Mouse (Mus musculus): ENCODE measurements around the gene Cep55.
A peak's percentile ranks its signal among the peaks of the same experiment; 100 is the strongest.

Cep55 gene

DNA sequence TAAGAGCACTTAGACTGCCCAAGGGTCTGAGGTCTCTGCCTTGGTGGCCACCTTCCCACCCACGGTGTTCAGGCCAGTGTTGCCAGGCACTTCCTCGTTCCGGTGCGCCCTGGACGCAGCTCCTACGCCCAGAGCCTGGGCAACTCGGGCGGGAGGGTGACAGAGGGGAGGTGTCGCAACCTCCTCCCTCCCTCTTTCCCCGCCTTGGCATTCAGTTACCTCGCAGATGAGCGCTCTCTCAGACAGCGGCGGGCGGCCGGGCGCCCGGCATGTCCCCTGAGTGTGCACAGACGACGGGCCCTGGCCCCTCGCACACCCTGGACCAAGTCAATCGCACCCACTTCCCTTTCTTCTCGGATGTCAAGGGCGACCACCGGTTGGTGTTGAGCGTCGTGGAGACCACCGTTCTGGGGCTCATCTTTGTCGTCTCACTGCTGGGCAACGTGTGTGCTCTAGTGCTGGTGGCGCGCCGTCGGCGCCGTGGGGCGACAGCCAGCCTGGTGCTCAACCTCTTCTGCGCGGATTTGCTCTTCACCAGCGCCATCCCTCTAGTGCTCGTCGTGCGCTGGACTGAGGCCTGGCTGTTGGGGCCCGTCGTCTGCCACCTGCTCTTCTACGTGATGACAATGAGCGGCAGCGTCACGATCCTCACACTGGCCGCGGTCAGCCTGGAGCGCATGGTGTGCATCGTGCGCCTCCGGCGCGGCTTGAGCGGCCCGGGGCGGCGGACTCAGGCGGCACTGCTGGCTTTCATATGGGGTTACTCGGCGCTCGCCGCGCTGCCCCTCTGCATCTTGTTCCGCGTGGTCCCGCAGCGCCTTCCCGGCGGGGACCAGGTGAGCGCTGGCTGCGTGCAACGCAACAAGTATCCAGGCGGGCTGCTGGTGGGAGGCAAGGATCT lies 42.3 kb downstream of the Cep55 start, which contains the start of gene Ffar4:
Gene Ffar4, plus strand, starts transcription at position 214 of the 901 bp plus-strand sequence.
- peak; percentile 42 to 69 for DNase-seq (ENCODE audit: low spot score in 2 of 2)

DNA sequence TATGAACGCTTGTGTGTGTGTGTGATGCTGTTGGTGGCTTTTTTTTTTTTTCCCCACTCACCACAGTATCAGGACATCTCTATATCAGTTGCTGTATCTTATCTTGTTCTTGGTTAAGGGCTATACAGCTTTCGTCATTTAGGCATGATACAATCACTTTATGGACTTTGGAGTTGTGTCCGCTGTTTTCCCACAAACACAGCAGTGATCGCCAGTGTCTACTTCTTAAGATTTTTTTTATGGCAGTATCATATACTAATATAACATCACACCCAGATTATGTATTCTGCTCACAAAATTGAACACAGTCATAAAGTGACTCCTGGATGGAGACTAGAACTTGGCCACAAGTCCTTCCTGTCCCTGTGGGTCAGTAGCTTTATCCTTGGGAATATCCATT lies 53.1 kb downstream of the Cep55 start:
- no peak for DNase-seq (ENCODE audit: low spot score in 2 of 2)

DNA sequence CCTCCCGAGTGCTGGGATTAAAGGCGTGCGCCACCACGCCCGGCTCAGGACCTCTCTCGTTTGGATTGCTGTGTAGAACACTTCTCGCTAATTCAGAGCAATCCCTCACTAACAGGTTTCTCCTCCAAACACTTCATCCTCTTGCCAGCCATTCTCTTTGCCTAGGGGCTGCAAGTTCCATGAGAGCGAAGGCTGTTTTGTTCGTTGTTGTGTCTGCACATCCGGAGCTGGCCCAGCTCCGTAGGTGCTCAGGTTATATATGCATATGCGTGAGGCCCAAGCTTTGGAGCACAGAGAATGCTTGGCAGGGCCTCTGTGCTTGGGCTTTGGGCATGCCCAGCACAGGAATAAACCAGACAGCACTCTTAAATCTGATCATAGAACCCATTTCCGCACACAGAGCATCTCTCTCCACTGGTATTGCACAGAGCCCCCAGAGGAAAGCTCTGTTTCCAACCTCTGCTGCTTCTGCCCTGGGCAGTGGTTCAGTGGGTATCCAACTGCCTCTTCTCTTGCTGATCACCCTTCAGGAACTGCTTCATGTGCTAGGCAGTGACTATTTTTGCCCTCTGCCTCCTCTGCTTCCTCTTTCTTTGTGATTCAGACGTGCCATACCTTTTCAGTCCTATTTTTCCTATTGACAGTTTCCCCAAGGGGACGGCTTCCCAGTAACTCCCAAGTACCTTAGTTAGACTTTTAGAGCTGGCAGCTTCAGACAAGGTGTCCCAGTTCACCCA lies 54.9 kb downstream of the Cep55 start:
- no peak for DNase-seq (ENCODE audit: low spot score in 2 of 2)

DNA sequence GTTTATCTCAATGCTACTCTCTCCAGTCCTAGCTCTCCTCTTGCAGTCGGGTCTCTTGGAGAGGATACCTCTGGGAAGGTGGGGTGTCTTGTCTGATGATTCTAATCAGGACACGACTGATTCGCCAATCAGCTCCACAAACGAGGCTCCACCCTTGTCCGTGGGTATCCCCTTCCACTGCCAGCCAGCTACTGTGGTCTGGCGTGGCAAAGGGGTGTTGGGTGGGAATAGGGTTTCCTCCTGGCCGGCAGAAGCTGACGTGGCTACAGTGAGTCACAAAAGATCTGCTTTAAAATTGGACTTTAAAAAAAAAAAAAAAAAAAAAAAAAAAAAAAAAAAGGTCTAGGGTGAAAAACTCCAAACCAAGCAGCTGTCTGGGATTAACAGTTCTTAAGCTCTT lies 56.2 kb downstream of the Cep55 start:
- DNase-seq (ENCODE audit: low spot score in 2 of 2), result no peak

DNA sequence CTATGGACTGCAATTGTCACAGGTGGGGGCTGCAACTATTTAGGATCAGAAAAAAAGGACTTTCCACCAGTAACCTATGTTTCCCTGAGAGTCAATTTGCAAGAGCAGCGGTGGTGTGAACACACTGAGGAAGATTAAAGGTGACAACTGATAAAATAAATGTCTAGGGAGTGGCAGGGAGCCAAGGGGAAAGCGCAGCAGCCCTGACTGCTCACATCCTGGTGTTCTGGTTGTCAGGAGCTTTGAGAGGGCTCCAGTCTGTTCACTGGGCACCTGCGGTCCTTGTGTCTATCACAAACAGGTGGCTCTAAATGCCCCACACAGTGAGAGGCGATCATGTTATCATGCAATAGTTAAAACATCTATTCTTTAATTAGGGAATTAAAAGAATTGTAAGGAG lies 57.8 kb downstream of the Cep55 start:
- DNase-seq (ENCODE audit: low spot score in 2 of 2), result no peak

DNA sequence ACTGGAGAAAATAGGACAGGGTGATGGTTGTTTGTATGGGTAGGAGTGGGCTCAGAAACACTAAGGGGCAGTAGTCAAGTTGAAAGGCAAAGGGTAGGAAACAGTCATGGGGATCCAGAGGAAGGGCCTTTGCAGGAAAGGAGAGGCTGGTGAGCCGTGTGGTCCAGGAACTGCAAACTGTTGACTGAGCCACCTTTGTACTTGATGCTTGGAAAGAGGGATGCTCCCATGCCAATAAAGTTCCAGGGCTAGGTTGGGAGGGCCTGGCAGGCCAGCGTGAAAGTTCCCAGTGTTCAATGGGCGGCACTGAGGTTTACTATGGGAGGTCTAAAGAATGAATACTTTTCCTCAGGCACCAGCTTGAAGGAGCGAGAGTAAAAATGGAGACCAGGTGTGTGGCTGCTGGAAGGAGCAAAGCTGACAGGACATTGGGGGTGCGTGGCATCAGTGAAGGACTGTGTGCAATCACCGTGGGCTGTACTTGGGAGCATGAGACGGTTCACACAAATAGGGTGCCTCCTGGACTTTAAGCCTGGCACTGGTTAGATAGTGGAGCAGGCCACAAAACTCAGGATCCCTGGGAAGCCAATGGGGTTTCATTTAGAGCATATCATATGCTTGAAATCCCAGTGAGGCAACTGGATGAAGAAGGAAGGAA lies 60.2 kb downstream of the Cep55 start:
- DNase-seq (ENCODE audit: low spot score in 2 of 2), result no peak

DNA sequence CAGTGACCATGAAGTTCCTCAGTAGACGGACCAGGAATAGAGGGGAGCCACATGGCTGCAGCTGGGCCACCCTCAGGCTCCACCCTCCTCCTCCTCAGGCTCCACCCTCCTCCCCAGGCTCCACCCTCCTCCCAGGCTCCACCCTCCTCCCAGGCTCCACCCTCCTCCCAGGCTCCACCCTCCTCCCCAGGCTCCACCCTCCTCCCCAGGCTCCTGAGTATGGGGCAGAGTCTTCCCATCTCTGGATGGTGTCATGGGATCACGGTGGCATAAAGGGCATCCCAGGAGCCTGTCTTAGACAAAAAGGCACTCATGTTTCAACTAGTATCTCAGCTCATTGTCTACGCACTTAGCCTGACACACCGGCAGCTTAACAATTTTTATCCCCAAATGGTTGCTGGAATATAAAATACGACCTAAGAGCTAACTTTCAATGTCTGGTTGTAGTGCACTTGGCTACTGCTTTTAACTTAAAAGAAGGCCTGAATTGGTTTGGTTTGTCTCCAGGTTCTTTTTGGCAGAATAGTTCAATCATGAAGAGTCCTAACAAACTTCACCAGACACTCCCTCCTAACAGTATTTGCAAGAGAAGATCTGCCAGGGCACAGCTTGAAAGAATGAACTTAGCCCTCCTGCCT lies 65.4 kb downstream of the Cep55 start:
- no peak for DNase-seq (ENCODE audit: low spot score in 2 of 2)

DNA sequence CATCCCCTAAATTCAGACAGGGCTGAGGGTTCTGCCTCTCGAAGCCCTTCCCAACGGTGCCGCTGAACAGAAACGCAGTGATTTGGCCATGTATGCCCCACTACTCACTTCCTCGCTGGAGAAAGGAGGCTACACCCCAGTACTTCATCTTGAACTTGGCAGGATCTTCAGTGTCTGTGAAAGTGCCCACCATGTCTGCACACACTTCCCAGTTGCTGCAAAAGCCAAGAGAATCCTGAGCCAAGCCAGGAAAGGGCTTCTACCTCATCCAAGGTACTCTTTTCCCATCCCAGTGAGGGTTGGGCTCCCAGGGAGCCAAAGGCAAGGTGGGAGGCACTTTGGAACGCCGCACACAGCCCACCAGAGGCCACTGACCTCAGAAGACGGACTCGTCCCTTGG lies 69.1 kb downstream of the Cep55 start:
- DNase-seq (ENCODE audit: low spot score in 2 of 2), result no peak

Data from urinary bladder, postnatal 36 days (tissue).